Mouse (Mus musculus): ENCODE measurements around the gene Opcml.

Gene Opcml

DNA sequence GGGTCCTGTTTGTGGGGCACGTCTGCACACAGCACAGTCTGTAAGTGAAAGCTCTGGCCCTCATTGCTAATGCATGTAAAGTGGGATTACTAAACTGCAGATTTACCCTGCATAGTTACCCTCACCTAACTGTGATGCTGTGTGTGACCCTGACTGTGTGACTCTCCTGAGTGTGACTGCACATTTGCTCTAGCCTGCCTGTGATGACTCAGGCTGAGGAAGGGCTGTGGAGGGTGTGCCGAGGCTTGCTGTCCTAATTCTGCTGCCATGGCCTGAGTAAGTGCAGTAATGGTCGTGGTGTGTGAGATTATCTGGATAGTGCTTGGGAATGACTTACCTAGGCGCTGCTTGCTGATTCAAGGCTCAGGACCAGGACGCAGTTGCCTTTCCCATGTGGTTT is 52.2 kb downstream of the Opcml start:
- no peak for DNase-seq

DNA sequence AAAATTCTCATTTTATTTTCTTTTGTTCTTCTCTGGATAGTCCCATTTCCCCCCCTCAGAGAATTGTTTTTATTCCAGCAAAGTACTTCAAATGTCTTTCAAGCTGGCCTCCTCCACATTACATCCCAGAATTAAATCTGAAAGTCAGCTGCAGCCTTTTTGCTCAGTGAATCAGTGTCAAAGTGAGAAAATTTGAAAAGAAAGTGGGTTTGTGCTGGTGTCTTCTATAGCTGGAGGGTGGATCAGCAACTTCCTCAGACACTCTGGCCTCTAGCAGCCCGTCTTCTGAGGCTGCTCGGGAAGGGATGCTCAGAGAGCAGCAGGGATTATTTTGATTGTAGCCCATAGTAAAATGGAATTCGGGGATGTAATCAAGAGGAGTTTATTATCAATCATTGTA is 81.0 kb downstream of the Opcml start:
- no peak for DNase-seq

- DNase-seq: no peak
Observed at GRCm38 (mm10) chr9:27889636-27890035, 99.1 kb downstream of the Opcml start.

- peak; percentile 38 to 43 for DNase-seq
Observed at GRCm38 (mm10) chr9:27917250-27917649, 126.7 kb downstream of the Opcml start.

DNA sequence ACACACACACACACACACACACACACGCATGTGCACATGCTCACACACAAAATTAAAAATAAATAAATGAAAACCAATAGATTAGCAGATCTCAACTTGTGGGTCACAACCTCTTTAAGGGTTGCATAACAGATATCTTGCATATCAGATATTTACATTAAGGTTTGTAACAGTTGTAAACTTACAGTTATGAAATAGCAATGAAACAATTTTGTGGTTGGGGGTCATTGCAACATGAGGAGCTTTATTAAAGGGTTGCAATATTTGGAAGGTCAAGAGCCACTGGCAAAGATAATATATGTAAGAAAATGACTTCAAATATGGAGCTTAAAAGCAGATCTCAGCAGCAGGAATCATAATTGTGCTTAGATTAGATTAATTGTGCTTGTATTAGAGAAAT is 132.9 kb downstream of the Opcml start:
- DNase-seq: no peak

- peak; percentile 30 to 46 for DNase-seq
Observed at GRCm38 (mm10) chr9:27923945-27924825, 133.6 kb downstream of the Opcml start.

DNA sequence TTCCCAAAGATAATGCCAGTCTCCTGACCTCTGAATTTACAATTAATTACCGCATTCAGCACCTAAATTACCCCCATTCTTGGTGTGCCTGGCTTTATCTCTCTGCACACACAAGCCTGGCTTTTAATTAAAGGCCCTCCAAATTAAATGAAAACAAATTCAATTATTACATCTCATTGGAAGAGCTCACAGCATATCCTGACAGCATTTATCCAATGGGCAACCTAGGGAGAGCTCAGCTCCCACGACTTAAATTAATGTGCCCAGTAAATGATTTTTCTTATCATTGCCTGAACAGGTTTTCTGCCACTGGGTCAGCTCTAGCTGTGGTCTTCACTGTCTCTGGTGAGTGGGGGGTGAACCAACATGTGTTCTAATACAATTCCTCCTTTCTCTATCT is 135.1 kb downstream of the Opcml start:
- DNase-seq: no peak

- DNase-seq: no peak
Observed at GRCm38 (mm10) chr9:27937253-27937652, 146.7 kb downstream of the Opcml start.

DNA sequence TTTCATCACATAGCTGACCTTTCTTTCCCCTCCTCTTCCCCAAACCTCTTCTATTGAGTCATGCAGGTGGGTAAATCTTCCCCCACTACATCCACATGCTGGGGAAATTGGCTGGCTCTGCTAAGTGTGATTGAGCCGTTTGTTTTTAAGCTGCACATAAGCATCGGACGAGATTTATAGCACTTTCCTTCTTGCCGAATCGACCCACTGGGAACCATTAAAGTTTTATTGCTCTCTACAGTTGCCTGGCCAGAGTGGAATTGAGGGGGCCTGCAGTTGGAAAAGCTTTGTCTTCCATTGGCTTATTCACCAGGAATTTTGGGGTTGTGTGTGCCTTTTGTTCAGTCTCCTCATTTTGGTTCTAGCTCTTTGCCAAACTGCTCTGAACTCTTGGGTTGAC is 147.1 kb downstream of the Opcml start:
- DNase-seq: no peak

DNA sequence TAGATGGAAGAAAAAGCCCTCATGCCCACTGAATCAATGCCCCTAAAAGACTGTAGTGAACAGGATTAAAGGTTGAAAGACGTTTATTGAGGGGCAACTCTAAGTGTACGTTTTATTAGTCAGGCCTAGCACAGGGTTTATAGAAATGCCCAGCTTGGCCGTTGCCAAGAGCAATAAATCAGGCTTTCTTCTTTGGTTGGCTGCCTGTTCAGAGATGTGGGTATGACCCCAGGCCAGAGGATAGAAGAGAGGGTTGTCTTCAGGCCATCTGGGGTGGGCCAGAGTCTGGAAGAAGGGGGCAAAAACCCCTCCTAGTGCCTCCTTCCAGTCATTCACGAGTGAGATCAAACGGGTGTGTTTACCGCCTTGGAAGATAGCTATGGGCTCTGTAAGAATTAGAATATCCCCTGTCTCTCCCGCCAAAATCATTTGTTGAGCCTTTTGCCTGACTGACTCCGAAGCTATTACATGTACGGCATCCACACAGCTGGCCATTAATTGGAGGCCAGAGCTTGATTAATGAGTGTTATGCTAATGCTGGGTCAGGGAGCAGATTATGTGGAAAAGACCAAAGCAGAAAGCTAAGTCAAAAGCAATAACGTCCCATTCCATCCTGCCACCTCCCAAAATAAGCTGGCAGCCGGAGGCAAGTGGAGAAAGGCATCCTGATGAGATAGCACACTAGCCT is 154.9 kb downstream of the Opcml start:
- DNase-seq: peak in 1 of 2 experiments; percentile 19

GRCm38 (mm10) chr9:27951110-27951509 is 160.5 kb downstream of the Opcml start:
- no peak for DNase-seq

GRCm38 (mm10) chr9:27961682-27962081 is 171.1 kb downstream of the Opcml start:
- no peak for DNase-seq

- peak; percentile 29 to 44 for DNase-seq
Observed at GRCm38 (mm10) chr9:27963385-27963784, 172.8 kb downstream of the Opcml start.

DNA sequence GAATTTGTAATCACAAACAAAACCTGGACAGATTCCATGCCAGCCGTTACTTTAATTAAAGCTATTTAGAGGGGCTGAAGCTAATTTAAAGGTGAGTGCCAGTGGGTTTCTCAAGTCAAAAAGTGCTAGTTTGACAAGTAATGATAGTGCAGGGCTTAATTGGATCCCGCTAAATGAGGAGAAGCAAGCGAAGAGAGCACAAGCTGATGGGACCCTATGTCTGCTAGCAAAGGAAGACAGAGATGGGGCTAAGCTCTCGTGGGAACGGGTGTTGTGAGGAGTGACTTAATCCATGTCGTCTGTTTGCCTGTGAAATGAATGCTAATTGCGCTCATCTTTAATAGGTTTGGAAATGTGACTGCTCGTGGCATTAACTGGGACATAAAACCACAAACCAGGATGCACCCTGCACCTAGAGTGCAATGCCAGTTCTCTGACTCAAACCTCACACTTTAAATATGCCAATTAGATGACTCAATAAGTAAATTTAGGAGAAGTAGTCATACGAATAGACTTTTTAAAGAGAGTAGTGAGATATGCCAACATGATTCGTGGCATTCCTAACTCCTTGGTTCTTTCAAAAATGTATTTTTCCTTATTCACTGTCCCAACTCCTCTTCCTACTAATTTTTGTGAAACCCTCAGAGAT is 174.5 kb downstream of the Opcml start:
- no peak for DNase-seq

DNA sequence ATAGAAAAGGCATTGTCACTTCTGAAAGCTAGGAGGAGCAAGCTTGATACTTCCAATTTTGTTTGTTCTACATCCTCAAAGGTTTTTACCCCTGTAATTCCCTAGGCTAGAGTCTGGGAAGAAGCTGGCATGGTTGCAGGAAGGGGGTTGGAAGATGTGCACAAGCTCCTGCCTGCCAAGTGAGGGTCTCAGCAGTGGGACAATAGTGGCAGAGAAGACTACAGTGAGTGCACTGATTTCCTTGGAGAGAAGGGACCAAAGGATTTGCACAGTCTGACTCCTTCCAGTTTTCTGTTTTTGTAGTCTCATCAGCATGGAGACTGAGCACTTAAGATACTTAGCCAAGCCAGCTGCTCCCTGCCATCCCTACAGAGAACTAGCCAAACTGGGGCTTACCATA is 177.7 kb downstream of the Opcml start:
- peak; percentile 36 to 68 for DNase-seq

GRCm38 (mm10) chr9:27972293-27972692 is 181.7 kb downstream of the Opcml start:
- DNase-seq: no peak

GRCm38 (mm10) chr9:27982576-27982975 is 192.0 kb downstream of the Opcml start:
- DNase-seq: no peak

DNA sequence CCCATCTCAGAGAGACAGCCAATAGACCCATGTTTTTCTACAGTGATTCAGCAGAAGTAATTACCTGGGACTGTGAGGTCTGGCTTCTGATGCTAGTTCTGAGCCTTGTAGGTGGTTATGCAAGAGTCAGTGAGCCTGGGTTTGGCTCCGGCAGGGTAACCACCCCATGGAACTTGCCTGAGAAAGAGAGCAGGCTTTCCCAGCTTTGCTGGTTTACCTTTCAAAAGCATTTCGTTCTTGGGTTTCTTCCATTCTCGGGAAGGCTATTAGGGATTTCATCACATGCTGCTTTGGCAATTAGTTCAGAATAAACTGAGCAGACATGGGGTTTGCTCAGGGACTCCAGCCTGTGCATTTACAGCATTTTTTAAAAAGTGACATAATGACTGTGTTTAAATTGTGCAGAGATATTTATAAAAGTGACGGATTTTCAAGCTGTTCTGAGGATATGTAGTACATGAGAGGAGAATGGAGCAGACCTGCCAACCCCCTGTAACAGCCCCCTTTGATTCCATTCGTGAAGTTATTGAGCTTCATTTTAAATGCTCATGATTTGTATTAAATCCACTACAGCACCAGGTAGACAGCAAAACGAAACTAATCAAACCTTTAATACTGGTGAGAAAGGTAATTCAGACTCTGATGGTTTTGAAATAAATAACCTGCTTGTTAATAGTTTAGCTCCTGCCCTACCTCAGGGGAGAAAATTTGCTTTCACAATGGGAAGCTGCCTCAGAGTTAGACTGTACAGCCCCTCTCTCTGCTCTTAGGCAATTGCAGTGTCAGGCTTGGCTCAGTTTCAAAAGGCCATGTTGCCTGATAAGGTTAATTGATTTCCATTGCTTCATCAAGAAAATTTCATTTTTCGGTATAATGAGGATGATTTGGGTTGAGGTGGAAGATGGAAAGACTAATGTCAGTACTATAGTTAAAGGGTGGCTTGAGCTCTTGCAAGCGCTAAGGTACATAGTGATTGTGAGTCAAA is 196.3 kb downstream of the Opcml start:
- DNase-seq: peak; percentile 54 to 60

DNA sequence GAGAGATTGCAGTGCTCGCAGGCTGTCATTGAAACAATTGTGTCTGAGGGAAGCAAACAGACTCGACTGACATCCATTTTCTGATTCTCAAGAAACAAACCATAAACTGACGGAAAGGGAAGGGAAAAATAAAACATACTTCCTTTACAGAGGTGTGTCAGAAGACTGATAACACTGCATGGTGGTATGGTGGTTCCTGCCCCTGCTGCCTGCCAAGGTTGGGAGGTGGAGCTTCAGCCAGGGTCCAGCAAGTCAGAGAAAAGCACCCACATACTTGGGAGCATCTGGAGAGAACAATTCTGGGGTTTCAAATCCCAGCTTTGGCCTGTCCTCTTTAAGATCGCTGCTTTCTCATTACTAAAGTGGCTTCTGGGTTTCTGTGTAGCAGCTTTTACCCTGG is 201.0 kb downstream of the Opcml start:
- DNase-seq: no peak

DNA sequence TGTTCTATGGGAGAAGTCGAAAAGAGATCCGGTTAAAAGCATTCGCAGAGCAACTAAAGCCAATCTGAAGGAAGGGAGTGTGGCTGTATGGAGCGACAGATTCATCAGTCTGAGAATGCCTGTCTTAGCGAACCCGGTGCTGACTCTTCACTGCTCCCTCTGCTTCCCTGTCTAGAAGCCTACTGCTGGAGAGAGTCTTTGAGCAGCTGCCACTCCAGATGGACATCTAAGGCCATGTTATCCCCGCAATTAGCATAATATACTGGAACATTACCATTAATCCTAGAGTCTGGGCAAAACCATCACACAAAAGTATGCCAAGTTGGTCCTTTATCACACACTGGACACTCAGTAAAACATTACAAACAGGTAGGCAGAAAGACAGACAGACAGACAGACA is 206.0 kb downstream of the Opcml start:
- peak; percentile 62 to 72 for DNase-seq

DNA sequence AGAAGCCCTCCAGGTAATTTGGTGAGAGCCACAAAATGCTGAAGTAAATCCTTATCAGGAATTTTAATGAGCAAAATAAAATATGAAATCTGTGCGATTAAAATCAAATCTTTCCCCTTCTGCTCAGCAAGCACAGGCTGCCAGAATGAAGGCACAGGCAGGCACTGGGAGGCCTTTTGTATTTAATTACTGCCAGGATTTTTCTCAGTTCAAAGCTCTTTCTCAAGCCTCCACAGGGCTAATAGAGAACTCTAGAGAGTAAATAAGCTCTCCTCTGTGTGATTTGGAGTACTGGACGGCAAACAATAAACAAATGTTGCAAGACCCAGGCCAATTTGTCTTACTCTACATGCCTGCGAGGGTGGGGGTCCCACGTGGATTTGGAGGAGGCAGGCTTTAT is 208.2 kb downstream of the Opcml start:
- peak; percentile 39 to 49 for DNase-seq

- no peak for DNase-seq
Observed at GRCm38 (mm10) chr9:28003131-28003530, 212.6 kb downstream of the Opcml start.

All from cerebellum, postnatal 10 days (tissue).